Mouse (Mus musculus) hindbrain, embryonic 11.5 days (tissue): ENCODE data around the gene Arid5b. TPM values are rescaled to one million over a fixed set of nuclear protein-coding genes. Genes with fewer than 3 reads are reported as not detected.

Experiments used
- ATAC-seq: fragments of 200-750 bp; cut with Nextera tagmentation; 2 replicates; pipeline ENCODE4 v1.8.0; 2017; ENCODE audit warnings: mild to moderate bottlenecking, moderate TSS enrichment, moderate library complexity; ENCODE audit not compliant: low FRiP score
- DNase-seq: peaks from one replicate; pipeline ENCODE4 v3.0.0-alpha.2; 2015; ENCODE audit warnings: low spot score
- H3K27ac ChIP-seq: fragments of 300-500 bp; sonication (generic); 2 replicates; pipeline ENCODE4 v1.5.1; 2014; ENCODE audit warnings: mild to moderate bottlenecking, low read depth, low read length
- H3K27me3 ChIP-seq: fragments of 300-500 bp; sonication (generic); 2 replicates; pipeline ENCODE4 v1.6.1; 2014; ENCODE audit warnings: mild to moderate bottlenecking, low read length, moderate library complexity, mixed read lengths; ENCODE audit not compliant: control insufficient read depth, insufficient read depth
- H3K36me3 ChIP-seq: fragments of 300-500 bp; sonication (generic); 2 replicates; pipeline ENCODE4 v1.6.1; 2014; ENCODE audit warnings: mild to moderate bottlenecking, low read length, moderate library complexity, mixed read lengths; ENCODE audit not compliant: control insufficient read depth, insufficient read depth
- H3K4me1 ChIP-seq: fragments of 300-500 bp; sonication (generic); replicated peaks from 2 replicates; pipeline ENCODE4 v1.6.1; 2014; ENCODE audit warnings: low read length, mixed read lengths; ENCODE audit not compliant: control insufficient read depth, insufficient read depth
- H3K4me2 ChIP-seq: fragments of 300-500 bp; sonication (generic); replicated peaks from 2 replicates; pipeline ENCODE4 v1.6.1; 2014; ENCODE audit warnings: mild to moderate bottlenecking, low read depth, low read length
- H3K4me3 ChIP-seq: fragments of 300-500 bp; sonication (generic); 2 replicates; pipeline ENCODE4 v1.5.1; 2014; ENCODE audit warnings: low read depth, low read length
- H3K9ac ChIP-seq: fragments of 300-500 bp; sonication (generic); 2 replicates; pipeline ENCODE4 v1.6.1; 2014; ENCODE audit warnings: low read depth, low read length
- H3K9me3 ChIP-seq: fragments of 300-500 bp; sonication (generic); 2 replicates; pipeline ENCODE4 v1.6.1; 2016; ENCODE audit warnings: low read length; ENCODE audit not compliant: control insufficient read depth
- WGBS: fragments of 180-500 bp; shearing (Covaris S2); extraction: QIAGEN DNeasy Blood & Tissue Kit; methylation state at CpG from one replicate; pipeline ENCODE4 v1.1.7; 2014; 5-methylcytosine and 5-hydroxymethylcytosine counted together
- polyA plus RNA-seq: library from polyadenylated mRNA; unstranded; fragments of >200 nt; fragmentation: Nextera tagmentation; extraction: Ambion mirVana; gene quantifications from 2 replicates; pipeline ENCODE4 v1.2.1, GENCODE M21; 2014

The Arid5b gene
- polyA plus RNA-seq, 1 experiment from 2014 or later, result 23.3 TPM

DNA sequence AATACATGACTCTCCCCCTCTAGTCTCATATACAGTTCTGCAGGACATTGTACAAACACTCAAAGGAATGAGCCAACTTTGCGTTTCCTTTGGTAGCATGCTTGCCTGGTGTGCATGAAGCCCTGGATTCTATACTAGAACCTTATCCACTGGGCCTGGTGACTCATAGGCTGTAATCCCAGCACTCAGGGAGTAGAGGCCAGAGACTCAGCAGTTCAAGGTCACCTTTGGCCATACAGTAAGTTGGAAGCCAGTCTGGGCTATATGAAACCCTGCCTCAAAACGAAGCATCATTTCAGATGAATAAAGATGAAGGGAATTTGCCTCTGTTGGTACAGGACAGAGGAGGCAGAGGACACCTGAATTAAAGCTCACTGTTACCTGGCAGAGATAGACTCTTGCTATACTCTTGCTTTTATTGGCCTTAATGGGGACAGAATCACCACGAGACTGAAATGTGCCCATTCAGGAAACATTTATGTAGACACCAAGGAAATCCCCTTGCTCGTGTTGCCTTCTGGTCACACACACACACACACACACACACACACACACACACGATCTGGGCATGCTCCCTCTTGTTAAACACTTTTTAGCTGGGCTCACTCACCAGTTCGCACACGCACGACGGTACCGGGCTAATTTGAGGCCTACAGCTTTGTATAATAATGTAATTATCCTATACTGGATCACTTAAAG lies 21.0 kb downstream of the Arid5b start:
- Histone ChIP-seq H3K9ac (no peak overlapping the region), H3K27ac (no peak overlapping the region), H3K4me3 (no peak overlapping the region), H3K27me3 (no peaks in the 10 kb centered on the region), H3K9me3 (no peaks in the 10 kb centered on the region), H3K4me2 (no peak overlapping the region), H3K4me1 (no peaks in the 10 kb centered on the region), H3K36me3 (no peaks in the 10 kb centered on the region)
- ATAC-seq (no peak), DNase-seq (no peak)
- WGBS, result 93% methylated on average over 10 of the region's 10 CpGs

DNA sequence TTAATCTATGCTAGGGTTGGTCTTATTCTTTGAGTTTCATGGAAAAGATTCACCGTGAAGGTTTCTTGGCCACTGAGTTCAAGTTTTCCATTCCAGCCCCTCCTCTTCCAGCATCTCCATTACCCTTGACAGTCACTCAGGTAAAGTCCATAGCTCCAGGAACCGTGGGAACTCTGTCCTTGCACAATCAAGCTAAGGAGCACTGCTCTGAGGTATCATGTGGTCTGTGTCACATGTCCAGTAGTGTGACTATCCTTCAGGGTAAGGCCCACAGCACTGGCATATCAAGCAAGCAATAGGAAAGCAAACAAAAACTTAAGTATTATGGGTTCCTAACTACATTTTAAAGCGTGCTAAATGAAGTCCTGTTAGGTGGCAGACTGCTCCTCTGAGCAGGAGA lies 22.4 kb downstream of the Arid5b start:
- Histone ChIP-seq H3K27me3 (no peaks in the 10 kb centered on the region), H3K4me2 (no peak overlapping the region), H3K9me3 (no peaks in the 10 kb centered on the region), H3K36me3 (no peaks in the 10 kb centered on the region), H3K9ac (no peak overlapping the region), H3K4me1 (no peaks in the 10 kb centered on the region), H3K4me3 (no peak overlapping the region), H3K27ac (no peak overlapping the region)
- no peak for DNase-seq
- WGBS, result 87% methylated on average over 3 of the region's 3 CpGs
- no peak for ATAC-seq

DNA sequence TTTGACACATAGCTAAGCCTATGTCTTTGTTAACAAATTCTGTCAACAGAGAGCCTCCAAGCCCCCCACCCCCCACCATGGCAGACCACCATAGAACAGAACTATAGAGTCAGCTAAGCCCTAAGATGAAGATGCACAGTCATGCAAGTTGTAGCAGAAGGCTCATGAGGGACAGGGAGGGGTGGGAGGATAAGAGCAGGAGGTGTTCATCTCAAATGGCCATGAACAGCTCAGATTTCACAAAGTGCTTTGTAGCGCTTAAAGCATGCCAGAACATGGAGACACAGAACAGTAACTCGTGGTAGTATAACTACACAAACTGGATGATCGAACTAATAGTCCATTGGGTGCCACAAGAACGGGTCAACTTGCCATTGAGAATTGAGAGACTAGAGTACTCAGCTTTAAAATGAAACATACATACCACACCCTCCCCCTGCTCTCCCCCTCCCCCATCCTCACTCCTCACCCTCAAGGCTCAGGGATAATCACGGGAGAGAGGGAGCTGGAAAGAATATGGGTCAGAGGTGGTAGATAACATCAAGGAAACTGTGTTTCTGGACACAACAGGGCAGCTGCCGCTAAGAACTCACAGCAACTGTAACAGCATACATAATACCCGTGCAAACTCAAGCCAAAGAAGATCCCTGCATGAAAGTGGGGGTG lies 25.0 kb downstream of the Arid5b start:
- H3K27me3 ChIP-seq, result no peaks in the 10 kb centered on the region
- no peaks in the 10 kb centered on the region for H3K36me3 ChIP-seq
- no peak overlapping the region for H3K27ac ChIP-seq
- no peaks in the 10 kb centered on the region for H3K9me3 ChIP-seq
- no peak overlapping the region for H3K4me2 ChIP-seq
- H3K4me3 ChIP-seq, result no peak overlapping the region
- ATAC-seq (no peak), DNase-seq (no peak)
- H3K9ac ChIP-seq, result no peak overlapping the region
- 83% methylated on average over 7 of the region's 7 CpGs for WGBS
- H3K4me1 ChIP-seq, result no peaks in the 10 kb centered on the region

DNA sequence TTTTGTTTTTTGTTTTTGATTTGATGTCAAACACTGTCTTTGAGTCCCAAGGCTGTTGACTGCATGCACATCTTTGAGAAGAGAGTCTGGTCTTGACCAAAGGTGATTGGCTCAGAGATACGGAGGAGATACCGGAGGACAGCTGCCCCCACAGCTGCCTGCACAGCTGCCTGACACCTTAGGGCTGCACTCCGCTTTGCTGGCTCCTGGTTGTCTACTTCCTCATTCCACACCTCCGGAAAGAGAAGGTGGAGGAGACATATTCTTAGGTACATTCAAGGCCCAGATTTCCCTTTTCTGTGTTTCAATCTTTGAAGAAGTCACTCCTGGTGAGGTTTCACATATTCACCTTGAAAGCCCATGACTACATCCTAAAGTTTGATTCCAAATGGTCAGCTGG lies 25.9 kb downstream of the Arid5b start:
- Histone ChIP-seq H3K9ac (no peak overlapping the region), H3K4me2 (no peak overlapping the region), H3K4me1 (no peaks in the 10 kb centered on the region), H3K27me3 (no peaks in the 10 kb centered on the region), H3K4me3 (no peak overlapping the region), H3K9me3 (no peaks in the 10 kb centered on the region), H3K36me3 (no peaks in the 10 kb centered on the region), H3K27ac (no peak overlapping the region)
- DNase-seq (no peak), ATAC-seq (no peak)
- 96% methylated on average over 4 of the region's 4 CpGs for WGBS

DNA sequence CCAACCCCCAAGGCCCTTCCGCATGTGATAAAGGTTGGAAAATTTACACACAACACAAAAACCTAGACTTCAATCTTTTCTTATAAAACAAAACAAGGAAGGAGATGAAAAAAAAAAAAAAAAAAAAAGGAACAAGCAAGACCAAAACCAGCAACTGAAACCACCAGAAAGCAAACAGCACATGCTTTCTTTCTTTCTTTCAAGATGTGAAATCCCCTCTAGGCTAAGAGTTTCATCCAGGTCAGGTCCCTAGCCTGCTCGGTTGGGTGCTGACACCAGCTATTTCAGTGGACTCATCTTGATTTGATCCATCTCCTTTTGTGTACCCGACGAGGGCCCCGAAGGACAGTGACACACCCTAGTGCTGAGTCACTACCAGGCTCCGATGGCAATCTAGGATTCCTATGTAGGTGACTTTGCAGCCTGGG lies 29.2 kb downstream of the Arid5b start:
- Histone ChIP-seq H3K4me1 (no peaks in the 10 kb centered on the region), H3K9me3 (no peaks in the 10 kb centered on the region), H3K9ac (no peak overlapping the region), H3K27ac (no peak overlapping the region), H3K27me3 (no peaks in the 10 kb centered on the region), H3K4me3 (no peak overlapping the region), H3K36me3 (no peaks in the 10 kb centered on the region), H3K4me2 (no peak overlapping the region)
- ATAC-seq (no peak), DNase-seq (no peak)
- WGBS, result 70% methylated on average over 6 of the region's 6 CpGs

DNA sequence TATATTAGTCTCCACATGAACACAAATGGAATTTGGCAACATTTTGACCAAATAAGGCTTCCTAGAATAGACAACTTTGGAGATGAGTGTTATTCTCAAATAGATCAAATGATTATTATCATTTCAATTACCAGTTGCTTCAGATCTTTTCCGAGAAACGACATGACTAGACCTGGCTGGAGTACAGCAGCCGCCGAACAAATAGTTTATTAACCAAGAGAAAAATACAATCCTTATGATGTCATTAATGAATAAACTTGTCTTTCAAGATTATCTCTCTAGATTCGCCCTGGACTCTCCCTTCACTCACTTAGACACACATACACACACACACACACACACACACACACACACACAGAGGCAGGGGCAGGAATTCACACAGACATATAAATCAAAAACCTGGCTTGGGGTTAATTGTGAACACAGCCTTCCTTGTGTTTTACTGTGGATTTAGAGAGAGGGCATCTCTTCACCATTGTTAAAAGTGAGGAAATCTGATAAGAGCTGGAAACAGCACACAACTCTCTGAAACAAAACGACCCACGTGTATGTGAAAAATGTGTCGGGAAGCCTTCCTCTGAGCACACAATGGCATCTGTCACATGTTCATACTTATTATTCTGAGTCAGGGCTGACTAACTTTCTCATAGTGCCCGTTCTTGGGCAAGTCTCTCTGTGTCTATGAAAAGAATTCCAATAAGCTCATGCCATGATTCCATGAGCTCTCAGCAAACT lies 30.1 kb downstream of the Arid5b start:
- Histone ChIP-seq H3K4me3 (no peak overlapping the region), H3K9ac (no peak overlapping the region), H3K27ac (no peak overlapping the region), H3K27me3 (no peaks in the 10 kb centered on the region), H3K4me1 (no peaks in the 10 kb centered on the region), H3K9me3 (no peaks in the 10 kb centered on the region), H3K36me3 (no peaks in the 10 kb centered on the region), H3K4me2 (no peak overlapping the region)
- DNase-seq, result no peak
- ATAC-seq, result no peak
- 67% methylated on average over 9 of the region's 9 CpGs for WGBS

DNA sequence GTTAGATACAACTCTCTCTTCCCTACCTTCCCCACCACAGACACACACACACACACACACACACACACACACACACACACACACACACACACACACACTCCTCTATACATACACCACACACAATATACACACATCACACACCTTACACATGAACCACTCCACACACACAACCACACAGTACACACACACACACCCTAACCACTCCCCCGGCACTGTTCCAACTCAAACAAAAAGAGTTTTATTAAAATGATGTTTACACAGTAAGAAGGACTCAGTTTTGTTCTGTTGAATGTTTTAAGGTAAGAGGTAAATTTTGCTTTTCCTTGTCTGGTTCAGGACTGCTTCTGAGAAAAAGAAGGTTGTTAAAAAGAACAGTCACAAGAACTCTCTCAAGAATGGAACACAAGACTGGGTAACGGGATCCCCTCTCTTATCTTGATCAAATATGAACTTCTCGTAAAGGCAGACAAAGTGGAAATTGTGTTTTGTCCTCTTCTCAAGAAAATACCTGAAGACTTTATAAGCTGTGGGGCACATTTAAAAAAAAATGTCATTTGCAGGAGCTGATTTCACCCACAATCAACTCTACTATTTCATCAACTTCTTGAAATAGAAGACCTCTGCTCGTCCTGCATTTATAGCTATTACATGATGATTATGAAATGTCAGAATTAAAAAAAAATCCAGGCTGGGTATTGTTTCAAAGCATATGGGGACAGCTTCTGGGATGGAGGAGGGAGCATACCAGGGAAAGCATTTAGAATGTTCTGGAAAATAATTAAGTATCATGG lies 30.9 kb downstream of the Arid5b start:
- H3K27ac ChIP-seq, result no peak overlapping the region
- H3K9ac ChIP-seq, result no peak overlapping the region
- H3K4me3 ChIP-seq, result no peak overlapping the region
- DNase-seq, result no peak
- no peaks in the 10 kb centered on the region for H3K9me3 ChIP-seq
- H3K27me3 ChIP-seq, result no peaks in the 10 kb centered on the region
- no peak overlapping the region for H3K4me2 ChIP-seq
- H3K4me1 ChIP-seq, result no peaks in the 10 kb centered on the region
- no peaks in the 10 kb centered on the region for H3K36me3 ChIP-seq
- 91% methylated on average over 4 of the region's 4 CpGs for WGBS
- ATAC-seq, result no peak

DNA sequence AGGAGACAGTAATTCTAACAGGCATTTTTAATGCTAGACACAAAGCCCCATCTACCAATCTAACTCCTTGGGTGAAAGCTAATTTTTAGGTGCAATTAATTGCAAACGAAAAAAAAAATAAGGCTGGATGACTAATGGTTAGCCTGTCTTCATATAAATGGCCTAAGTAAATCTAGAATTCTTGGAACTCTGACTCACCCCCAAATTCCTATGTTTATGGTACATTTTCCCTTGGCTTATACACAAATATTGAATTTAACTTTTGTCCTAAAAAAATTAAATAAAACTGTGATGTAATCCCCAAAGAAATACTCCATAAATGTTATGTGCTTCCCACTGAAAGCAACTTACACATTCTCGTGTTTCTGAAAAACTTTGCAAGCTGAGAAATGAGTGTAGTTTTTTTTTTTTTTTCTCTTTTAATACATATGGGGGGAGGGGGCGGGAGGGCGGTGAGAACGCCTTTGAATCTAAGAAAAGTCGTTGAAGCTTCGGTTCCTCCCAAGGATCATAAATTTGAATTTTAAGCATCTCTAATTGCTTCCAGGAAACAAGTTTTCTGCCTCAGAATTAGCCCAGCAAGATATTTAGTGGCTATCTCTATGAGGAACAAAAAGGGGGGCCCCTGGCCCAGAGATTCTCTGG lies 31.8 kb downstream of the Arid5b start:
- ATAC-seq (no peak), DNase-seq (no peak)
- H3K9ac ChIP-seq, result no peak overlapping the region
- no peaks in the 10 kb centered on the region for H3K27me3 ChIP-seq
- H3K4me3 ChIP-seq, result no peak overlapping the region
- no peaks in the 10 kb centered on the region for H3K9me3 ChIP-seq
- H3K4me2 ChIP-seq, result no peak overlapping the region
- H3K4me1 ChIP-seq, result no peaks in the 10 kb centered on the region
- H3K27ac ChIP-seq, result no peak overlapping the region
- H3K36me3 ChIP-seq, result no peaks in the 10 kb centered on the region
- WGBS, result 83% methylated on average over 7 of the region's 7 CpGs
